Mouse (Mus musculus) ES-Bruce4 (cell line): ENCODE measurements around the gene Ier2. TPM values are rescaled to one million over a fixed set of nuclear protein-coding genes. Genes with fewer than 3 reads are reported as not detected.

Experiments
- H3K27ac ChIP-seq: 2 replicates; pipeline ENCODE4 v1.5.1; 2012; ENCODE audit warnings: low read length, inconsistent platforms; ENCODE audit not compliant: insufficient read depth
- H3K27me3 ChIP-seq: 2 replicates; pipeline ENCODE4 v1.6.1; 2012; ENCODE audit warnings: mild to moderate bottlenecking, low read length, inconsistent platforms; ENCODE audit not compliant: control insufficient read depth, poor library complexity, insufficient read depth, severe bottlenecking
- H3K36me3 ChIP-seq: 2 replicates; pipeline ENCODE4 v1.6.1; 2012; ENCODE audit warnings: inconsistent platforms, mild to moderate bottlenecking, low read length, moderate library complexity; ENCODE audit not compliant: control insufficient read depth, poor library complexity, insufficient read depth, severe bottlenecking
- H3K4me1 ChIP-seq: one replicate; pipeline ENCODE4 v1.8.1; 2011; ENCODE audit warnings: low read length; ENCODE audit not compliant: control insufficient read depth, insufficient read depth
- H3K4me3 ChIP-seq: 2 replicates; pipeline ENCODE4 v1.5.1; 2011; ENCODE audit warnings: low read depth, mild to moderate bottlenecking, low read length
- H3K9ac ChIP-seq: 2 replicates; pipeline ENCODE4 v1.6.1; 2012; ENCODE audit warnings: low read depth, mild to moderate bottlenecking, inconsistent platforms; ENCODE audit not compliant: poor library complexity, severe bottlenecking
- H3K9me3 ChIP-seq: replicated peaks from 2 replicates; pipeline ENCODE4 v1.6.1; 2012; ENCODE audit warnings: mild to moderate bottlenecking, low read length, inconsistent platforms; ENCODE audit not compliant: control insufficient read depth, poor library complexity, insufficient read depth, severe bottlenecking
- CTCF ChIP-seq: IDR thresholded peaks from one replicate; pipeline ENCODE4 v1.8.1; 2011; ENCODE audit warnings: low read depth, low read length
- EP300 ChIP-seq: IDR thresholded peaks from 2 replicates; pipeline ENCODE4 v1.6.1; 2011; ENCODE audit warnings: low read depth, low read length; ENCODE audit not compliant: insufficient read depth
- POLR2A ChIP-seq: IDR thresholded peaks from one replicate; pipeline ENCODE4 v1.8.1; 2011; ENCODE audit warnings: low read length; ENCODE audit not compliant: insufficient read depth
- polyA plus RNA-seq: library from polyadenylated mRNA; stranded (reverse); fragments of >200 nt; gene quantifications from 2 replicates; pipeline ENCODE4 v1.2.4, GENCODE M21; 2011; ENCODE audit warnings: low read depth; ENCODE audit not compliant: missing spikeins, insufficient read depth, insufficient read length

The Ier2 gene
- polyA plus RNA-seq, 1 experiment, result 42.8 TPM

DNA sequence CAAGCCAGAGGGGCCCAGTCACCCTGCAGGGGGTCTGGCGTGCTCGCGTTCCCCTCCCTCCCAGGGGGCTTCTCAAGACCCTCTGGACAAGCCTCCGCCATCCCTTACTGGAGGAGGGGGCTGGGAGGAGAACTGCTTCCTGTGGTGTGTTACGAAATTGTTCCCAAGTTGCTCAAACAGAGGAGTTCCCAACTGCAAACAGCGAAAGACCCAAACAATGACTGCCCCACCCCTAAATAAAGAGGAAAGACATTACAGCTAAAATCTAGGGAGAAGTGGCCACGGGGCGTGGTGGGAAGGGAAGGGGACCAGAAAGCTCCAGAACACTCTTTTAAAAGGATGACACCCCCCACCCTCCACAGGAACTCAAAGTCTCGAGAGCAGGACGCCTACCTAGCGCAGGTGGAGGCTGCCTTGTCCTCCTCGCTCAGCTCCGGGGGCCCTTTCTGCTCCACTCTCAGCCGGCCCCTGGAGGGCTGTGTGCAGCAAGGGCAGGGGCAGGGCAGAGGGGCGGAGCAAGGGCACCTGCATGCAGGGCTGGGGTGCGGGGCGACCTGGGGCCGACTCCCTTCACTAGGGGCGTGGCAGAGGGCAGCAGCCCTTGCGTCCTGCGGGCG is 44.7 kb upstream of the Ier2 start:
- no peaks in the 10 kb centered on the region for H3K36me3 ChIP-seq
- H3K9ac ChIP-seq, result peak overlapping the region; percentile 53; the same call in 1 of the 2 replicates
- H3K9me3 ChIP-seq, result no peaks in the 10 kb centered on the region
- no peak overlapping the region for H3K27ac ChIP-seq
- peak overlapping the region; percentile 40 for H3K4me3 ChIP-seq
- no peaks in the 10 kb centered on the region for H3K4me1 ChIP-seq
- TF ChIP-seq CTCF (no peak), EP300 (no peak), POLR2A (no peak)
- peaks cover 22% of the 10 kb centered on the region for H3K27me3 ChIP-seq

DNA sequence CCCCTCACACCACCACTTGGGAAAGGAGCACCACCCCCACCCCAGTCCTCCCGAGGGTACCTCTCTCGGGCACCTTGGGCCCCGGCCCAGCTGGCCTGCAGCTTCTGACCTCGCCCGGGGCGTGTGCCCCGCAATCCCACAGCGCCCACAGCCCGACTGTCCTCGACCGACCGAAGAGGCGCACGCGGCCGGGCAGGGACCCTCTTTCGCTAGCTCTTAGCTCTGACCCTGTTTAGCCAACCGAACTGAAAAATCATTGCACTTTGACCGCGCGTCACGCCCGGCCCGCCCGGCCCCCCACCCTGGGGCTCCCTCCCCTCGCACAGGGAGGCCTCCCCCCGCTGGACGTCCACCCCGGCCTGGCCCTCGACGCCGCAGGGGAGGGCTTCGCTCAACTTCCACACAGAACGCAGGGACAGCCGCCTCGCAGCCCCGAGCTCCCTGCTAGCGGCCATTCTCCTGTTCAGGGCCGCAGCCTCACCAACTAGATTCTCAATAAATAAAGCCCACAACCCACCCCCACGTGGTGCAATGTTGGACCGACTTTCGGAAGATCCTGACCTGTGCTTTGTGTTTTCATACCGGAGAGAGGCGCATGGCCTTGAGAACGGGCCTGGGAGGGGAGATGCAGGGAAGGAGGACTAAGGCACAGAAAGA is 44.1 kb upstream of the Ier2 start:
- H3K27ac ChIP-seq, result no peak overlapping the region
- no peaks in the 10 kb centered on the region for H3K36me3 ChIP-seq
- H3K27me3 ChIP-seq, result peaks cover 22% of the 10 kb centered on the region
- peak overlapping the region; percentile 53 for H3K9ac ChIP-seq
- H3K4me1 ChIP-seq, result no peaks in the 10 kb centered on the region
- no peak for TF ChIP-seq POLR2A
- no peak for TF ChIP-seq EP300
- TF ChIP-seq CTCF, result no peak
- peak overlapping the region; percentile 40 for H3K4me3 ChIP-seq
- no peaks in the 10 kb centered on the region for H3K9me3 ChIP-seq

DNA sequence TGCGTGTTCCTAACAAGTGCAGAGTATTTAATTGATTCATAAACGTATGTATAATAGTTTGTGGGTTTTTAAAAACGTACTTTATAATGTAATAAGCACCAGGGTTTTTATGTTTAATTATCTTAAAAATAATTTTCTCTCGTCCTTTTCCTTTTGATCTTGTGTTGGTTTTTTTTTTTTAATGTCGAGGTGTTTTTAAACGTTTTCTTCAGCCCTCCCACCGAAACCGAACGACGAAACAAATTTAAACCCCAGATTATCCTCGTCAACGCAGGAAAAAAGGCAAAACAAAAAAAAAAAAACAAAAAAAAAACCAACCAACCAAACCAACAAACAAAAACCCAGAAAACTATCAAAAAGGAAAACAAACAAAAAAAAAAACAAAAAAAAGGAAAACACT is 43.3 kb upstream of the Ier2 start:
- TF ChIP-seq POLR2A (no peak), CTCF (no peak), EP300 (no peak)
- Histone ChIP-seq H3K4me1 (no peaks in the 10 kb centered on the region), H3K27ac (no peak overlapping the region)

DNA sequence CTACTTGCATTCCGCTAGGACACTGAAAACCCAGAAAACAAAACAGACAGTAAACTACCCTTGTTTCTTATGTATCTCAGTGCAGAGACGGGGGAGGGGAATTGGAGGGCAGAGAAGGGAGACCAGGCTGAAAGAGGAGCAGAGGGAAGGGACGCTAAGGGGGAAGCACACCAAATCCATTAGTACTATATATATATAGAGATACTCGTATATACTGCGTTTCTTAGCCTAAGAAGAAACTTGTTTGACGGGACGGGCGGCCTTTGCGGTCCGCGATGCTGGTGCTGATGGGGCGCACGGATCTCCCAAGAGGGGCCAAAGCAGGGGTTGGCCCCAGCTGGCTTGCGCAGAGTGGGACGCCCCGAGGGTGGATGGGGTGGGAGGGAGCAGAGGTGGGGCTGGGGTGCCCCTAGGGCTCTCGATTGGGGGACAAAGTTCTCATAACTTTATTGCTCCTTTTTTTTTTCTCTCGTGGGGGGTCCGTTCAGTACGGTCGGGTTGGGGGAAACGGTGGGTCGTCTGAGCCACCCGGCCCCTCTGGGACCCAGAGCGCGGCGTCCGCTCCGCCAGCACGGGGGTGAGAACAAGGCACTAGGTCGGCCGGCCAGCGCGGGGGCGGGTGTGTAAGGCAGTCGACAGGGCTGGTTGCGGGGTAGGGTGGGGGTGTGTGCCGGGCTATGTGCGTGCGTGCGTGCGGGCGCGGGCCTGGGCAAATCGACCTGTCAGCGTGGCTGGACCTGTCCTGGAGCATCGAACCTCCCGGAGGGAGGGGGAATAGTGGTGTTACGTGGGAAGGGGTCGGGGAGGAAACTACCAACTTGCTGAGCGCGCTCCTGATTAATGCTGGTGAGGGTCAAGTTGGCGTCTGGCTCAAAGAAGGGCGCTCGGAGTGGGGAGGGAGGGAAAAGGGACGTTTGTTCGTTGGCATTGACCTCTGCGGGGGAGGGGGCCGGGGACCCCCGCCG is 42.5 kb upstream of the Ier2 start:
- H3K9ac ChIP-seq, result peak overlapping the region; percentile 12; the same call in 1 of the 2 replicates
- no peaks in the 10 kb centered on the region for H3K36me3 ChIP-seq
- H3K4me1 ChIP-seq, result no peaks in the 10 kb centered on the region
- no peak overlapping the region for H3K27ac ChIP-seq
- peaks cover 22% of the 10 kb centered on the region for H3K27me3 ChIP-seq
- peak overlapping the region; percentile 33 for H3K4me3 ChIP-seq
- TF ChIP-seq CTCF (no peak), POLR2A (no peak), EP300 (no peak)
- H3K9me3 ChIP-seq, result no peaks in the 10 kb centered on the region

More for the DNA sequence above, 43.3 kb upstream of the Ier2 start:
- no peaks in the 10 kb centered on the region for H3K36me3 ChIP-seq
- no peak overlapping the region for H3K4me3 ChIP-seq
- no peak overlapping the region; the same call in 1 of the 2 replicates for H3K9ac ChIP-seq
- H3K9me3 ChIP-seq, result no peaks in the 10 kb centered on the region
- H3K27me3 ChIP-seq, result peaks cover 22% of the 10 kb centered on the region

DNA sequence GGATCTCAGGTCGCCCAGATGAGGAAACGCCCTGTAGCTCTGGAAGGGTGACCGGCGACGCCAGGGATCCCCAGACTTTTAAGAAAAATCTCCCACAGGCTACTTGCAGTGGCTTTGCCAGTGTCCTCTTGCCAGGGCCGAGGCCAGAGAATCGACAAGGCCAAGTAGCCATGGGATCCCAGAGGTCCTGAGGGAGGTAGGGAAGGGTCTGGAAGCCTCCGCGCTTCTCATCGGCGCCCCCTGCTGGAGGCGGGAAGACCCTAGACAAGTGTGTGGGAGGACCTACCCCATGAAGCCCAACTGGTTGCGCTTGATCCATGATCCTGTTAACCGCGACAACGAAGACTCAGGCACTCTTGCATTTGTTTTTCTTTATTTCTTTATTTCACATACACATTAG is 41.7 kb upstream of the Ier2 start:
- Histone ChIP-seq H3K4me3 (peak overlapping the region; percentile 35), H3K4me1 (no peaks in the 10 kb centered on the region), H3K27me3 (peaks cover 22% of the 10 kb centered on the region), H3K9me3 (no peaks in the 10 kb centered on the region), H3K27ac (no peak overlapping the region), H3K9ac (peak overlapping the region; percentile 38), H3K36me3 (peaks cover 3% of the 10 kb centered on the region)
- TF ChIP-seq POLR2A, result no peak
- TF ChIP-seq CTCF, result peak; percentile 94
- no peak for TF ChIP-seq EP300
